Mouse (Mus musculus): ENCODE measurements at regions not wholly inside any gene's neighbourhood (a gene's known extent, or its start where the extent isn't known, plus 50 kb on each side); places are given as distances from the start of the nearest gene placed in this dataset.

GRCm38 (mm10) chr5:133815462-133815861 is 284.0 kb upstream of the Castor2 start:
- DNase-seq = no peak

GRCm38 (mm10) chr5:133814436-133814835 is 285.1 kb upstream of the Castor2 start:
- DNase-seq = no peak

- DNase-seq = no peak
Observed at GRCm38 (mm10) chr5:133812216-133812615, 287.3 kb upstream of the Castor2 start.

- DNase-seq = no peak
Observed at GRCm38 (mm10) chr5:133806891-133807290, 292.6 kb upstream of the Castor2 start.

- no peak for DNase-seq
Observed at GRCm38 (mm10) chr5:133802001-133802400, 297.5 kb upstream of the Castor2 start.

- peak; percentile 5 for DNase-seq
Observed at GRCm38 (mm10) chr5:133795638-133796037, 303.9 kb upstream of the Castor2 start.

GRCm38 (mm10) chr5:133790726-133791125 is 308.8 kb upstream of the Castor2 start:
- DNase-seq = no peak

GRCm38 (mm10) chr5:133788006-133788405 is 311.5 kb upstream of the Castor2 start:
- no peak for DNase-seq

GRCm38 (mm10) chr5:133787491-133787890 is 312.0 kb upstream of the Castor2 start:
- no peak for DNase-seq

- DNase-seq = no peak
Observed at GRCm38 (mm10) chr5:133776591-133776990, 322.9 kb upstream of the Castor2 start.

GRCm38 (mm10) chr5:133774116-133774515 is 325.4 kb upstream of the Castor2 start:
- DNase-seq = no peak

GRCm38 (mm10) chr5:133768856-133769255 is 330.7 kb upstream of the Castor2 start:
- no peak for DNase-seq

- peak; percentile 13 for DNase-seq
Observed at GRCm38 (mm10) chr5:133757817-133758216, 341.7 kb upstream of the Castor2 start.

GRCm38 (mm10) chr5:133754180-133754579 is 345.3 kb upstream of the Castor2 start:
- DNase-seq = no peak

GRCm38 (mm10) chr5:133753461-133754160 is 345.9 kb upstream of the Castor2 start:
- no peak for DNase-seq

- DNase-seq = no peak
Observed at GRCm38 (mm10) chr5:133746960-133747359, 352.6 kb upstream of the Castor2 start.

GRCm38 (mm10) chr5:133746411-133746810 is 353.1 kb upstream of the Castor2 start:
- DNase-seq = no peak

GRCm38 (mm10) chr5:133744136-133744535 is 355.4 kb upstream of the Castor2 start:
- DNase-seq = no peak

GRCm38 (mm10) chr5:133743606-133744005 is 355.9 kb upstream of the Castor2 start:
- no peak for DNase-seq

GRCm38 (mm10) chr5:133731871-133732270 is 367.6 kb upstream of the Castor2 start:
- no peak for DNase-seq

GRCm38 (mm10) chr5:133718187-133719078 is 381.1 kb upstream of the Castor2 start:
- DNase-seq = no peak

GRCm38 (mm10) chr5:133715830-133716229 is 383.7 kb upstream of the Castor2 start:
- no peak for DNase-seq

- DNase-seq = no peak
Observed at GRCm38 (mm10) chr5:133712652-133713051, 386.9 kb upstream of the Castor2 start.
